Mouse (Mus musculus) ES-E14 (cell line): ENCODE data around the gene Kcnq5.

Experiments used
- CHD2 ChIP-seq: IDR thresholded peaks from 2 replicates; pipeline ENCODE4 v1.6.1; 2014; ENCODE audit warnings: mild to moderate bottlenecking, low read depth, low read length, inconsistent platforms
- ZC3H11A ChIP-seq: IDR thresholded peaks from 2 replicates; pipeline ENCODE4 v1.6.1; 2012; ENCODE audit warnings: low read depth, mild to moderate bottlenecking, inconsistent platforms, low read length, borderline replicate concordance
- ZNF384 ChIP-seq: IDR thresholded peaks from 2 replicates; pipeline ENCODE4 v1.6.1; 2012; ENCODE audit warnings: low read depth, low read length, inconsistent platforms

DNA sequence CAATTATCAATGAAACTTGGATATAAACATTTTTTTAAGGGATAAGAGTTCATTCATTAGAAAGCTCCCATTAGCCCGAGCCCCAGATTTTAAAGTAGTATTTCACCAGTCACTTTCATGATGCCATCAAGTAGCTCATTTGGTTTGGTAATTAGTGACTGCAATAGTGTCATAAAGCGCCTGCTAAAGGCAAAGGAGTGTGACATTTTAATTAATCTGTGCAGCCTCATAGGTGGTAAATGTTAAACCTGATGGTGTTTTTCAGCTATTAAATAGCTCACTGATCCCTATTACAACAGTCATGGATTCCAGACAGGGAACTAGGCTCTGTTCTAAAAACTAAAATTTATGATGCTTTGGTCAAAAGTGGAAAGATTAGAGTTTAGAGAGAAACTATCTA, 554.5 kb downstream of the Kcnq5 start:
- TF ChIP-seq ZC3H11A (no peak), ZNF384 (no peak), CHD2 (no peak)
